Mouse (Mus musculus) ES-Bruce4 (cell line): ENCODE results near the gene Esrrg.

Source experiments
- CTCF ChIP-seq: IDR thresholded peaks from one replicate; pipeline ENCODE4 v1.8.1; 2011; ENCODE audit warnings: low read depth, low read length
- EP300 ChIP-seq: IDR thresholded peaks from 2 replicates; pipeline ENCODE4 v1.6.1; 2011; ENCODE audit warnings: low read depth, low read length; ENCODE audit not compliant: insufficient read depth
- POLR2A ChIP-seq: IDR thresholded peaks from one replicate; pipeline ENCODE4 v1.8.1; 2011; ENCODE audit warnings: low read length; ENCODE audit not compliant: insufficient read depth

DNA sequence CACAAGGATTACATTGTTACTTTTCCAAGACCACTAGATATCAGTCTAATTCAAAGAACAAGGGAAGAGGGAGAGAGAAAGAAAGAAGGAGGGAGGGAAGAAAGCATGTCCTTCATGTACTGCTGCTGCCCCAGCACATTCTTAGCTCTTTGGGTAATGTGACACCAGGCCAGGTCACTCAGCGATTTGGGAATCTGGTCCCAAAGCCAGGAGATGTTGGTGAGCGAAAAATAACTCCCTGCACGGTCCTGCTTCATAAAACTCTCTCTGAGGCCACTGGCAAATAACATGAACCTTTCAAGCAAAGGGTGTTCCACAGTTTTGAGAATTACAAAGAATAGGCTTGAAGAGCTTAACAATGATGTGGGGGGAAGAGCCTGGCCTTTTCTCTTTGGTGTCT, 342.9 kb downstream of the Esrrg start:
- TF ChIP-seq POLR2A = no peak
- TF ChIP-seq CTCF = no peak
- no peak for TF ChIP-seq EP300
